Mouse (Mus musculus) bone marrow macrophage, adult 2 months (primary cell): Measurements from ENCODE around the gene Dagla. TPM values are rescaled to one million over a fixed set of nuclear protein-coding genes. Genes with fewer than 3 reads are reported as not detected.
A peak's percentile ranks its signal among the peaks of the same experiment; 100 is the strongest.

Experiments
- H3K27ac ChIP-seq: 2 replicates; pipeline ENCODE4 v1.5.1; 2012; ENCODE audit warnings: low read depth, low read length; ENCODE audit not compliant: insufficient read depth
- H3K4me1 ChIP-seq: 2 replicates; pipeline ENCODE4 v1.6.1; 2012; ENCODE audit warnings: low read length; ENCODE audit not compliant: control insufficient read depth, insufficient read depth
- H3K4me3 ChIP-seq: 2 replicates; pipeline ENCODE4 v1.5.1; 2012; ENCODE audit warnings: mild to moderate bottlenecking, low read length, moderate library complexity; ENCODE audit not compliant: insufficient read depth
- CTCF ChIP-seq: IDR thresholded peaks from 2 replicates; pipeline ENCODE4 v1.5.1; 2012; ENCODE audit warnings: low read depth, mild to moderate bottlenecking, low read length, moderate library complexity
- POLR2A ChIP-seq: IDR thresholded peaks from 2 replicates; pipeline ENCODE4 v1.6.1; 2012; ENCODE audit warnings: mild to moderate bottlenecking, low read depth, low read length, borderline replicate concordance
- polyA plus RNA-seq: library from polyadenylated mRNA; stranded (reverse); fragments of >200 nt; gene quantifications from 2 replicates; pipeline ENCODE4 v1.2.4, GENCODE M21; 2012; ENCODE audit not compliant: missing spikeins, insufficient read depth, insufficient read length

The Dagla gene
- polyA plus RNA-seq, 1 experiment, result 3.2 TPM

DNA sequence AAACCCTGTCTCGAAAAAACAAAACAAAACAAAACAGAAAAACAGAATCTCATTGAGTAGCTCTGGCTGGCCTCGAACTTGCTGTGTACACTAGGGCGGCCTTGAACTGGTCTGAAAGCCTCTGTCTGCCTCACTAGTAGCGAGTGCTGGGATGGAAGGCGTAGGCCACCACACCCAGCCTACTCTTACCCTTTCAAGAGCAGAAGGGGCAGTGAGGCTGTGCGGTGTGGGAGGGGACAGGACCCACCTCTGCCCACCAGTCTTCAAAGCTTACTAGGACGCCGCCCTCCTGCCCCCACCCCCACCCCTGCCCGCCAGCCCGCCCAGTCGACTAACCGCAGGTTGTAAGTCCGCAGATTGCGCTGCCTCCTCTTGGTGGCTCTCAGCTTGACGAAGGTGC, 35.8 kb downstream of the Dagla start:
- no peak overlapping the region for H3K4me3 ChIP-seq
- H3K27ac ChIP-seq, result no peak overlapping the region
- peaks cover 17% of the 10 kb centered on the region for H3K4me1 ChIP-seq
- TF ChIP-seq POLR2A (no peak), CTCF (no peak)

DNA sequence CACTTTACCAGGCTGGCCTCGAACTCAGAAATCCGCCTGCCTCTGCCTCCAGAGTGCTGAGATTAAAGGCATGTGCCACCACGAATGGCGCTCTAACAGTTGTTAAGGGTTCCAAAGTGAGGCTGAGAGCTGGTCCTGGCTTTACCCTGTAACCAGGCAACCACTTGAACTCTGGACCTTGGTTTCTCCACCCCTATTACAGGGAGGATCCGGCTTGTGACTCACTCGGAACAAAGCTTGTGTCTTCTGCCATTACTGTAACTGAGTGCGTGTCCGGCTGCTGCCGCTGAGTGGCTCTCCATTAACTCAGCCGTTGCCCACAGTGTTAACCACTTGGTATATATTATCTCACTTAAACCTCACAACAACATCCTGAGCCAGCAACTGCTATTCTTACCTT, 36.7 kb downstream of the Dagla start:
- peaks cover 9% of the 10 kb centered on the region for H3K4me1 ChIP-seq
- no peak overlapping the region for H3K27ac ChIP-seq
- TF ChIP-seq CTCF (no peak), POLR2A (no peak)
- H3K4me3 ChIP-seq, result no peak overlapping the region

DNA sequence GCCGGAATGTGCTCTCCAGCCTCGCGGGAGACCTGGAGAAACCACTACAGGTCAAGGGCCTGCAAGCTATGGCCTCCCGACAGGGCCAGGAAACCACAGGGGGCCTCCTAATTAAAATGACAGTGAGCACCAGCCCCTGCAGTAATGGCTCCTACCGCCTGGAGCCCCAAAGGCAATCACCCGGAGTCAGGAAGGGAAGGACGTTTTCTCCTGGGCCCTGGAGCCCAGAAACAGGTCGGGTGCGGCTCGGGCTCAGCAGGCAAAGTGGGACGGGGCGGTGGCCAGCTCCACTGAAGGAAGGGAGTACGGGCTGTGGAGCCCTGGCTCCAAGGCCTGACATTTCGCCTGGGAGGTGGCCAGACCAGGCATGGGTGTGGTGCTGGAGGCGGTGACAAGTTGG, 37.6 kb downstream of the Dagla start:
- Histone ChIP-seq H3K4me3 (no peak overlapping the region), H3K4me1 (peaks cover 6% of the 10 kb centered on the region), H3K27ac (no peak overlapping the region)
- TF ChIP-seq CTCF, result no peak
- TF ChIP-seq POLR2A, result no peak

DNA sequence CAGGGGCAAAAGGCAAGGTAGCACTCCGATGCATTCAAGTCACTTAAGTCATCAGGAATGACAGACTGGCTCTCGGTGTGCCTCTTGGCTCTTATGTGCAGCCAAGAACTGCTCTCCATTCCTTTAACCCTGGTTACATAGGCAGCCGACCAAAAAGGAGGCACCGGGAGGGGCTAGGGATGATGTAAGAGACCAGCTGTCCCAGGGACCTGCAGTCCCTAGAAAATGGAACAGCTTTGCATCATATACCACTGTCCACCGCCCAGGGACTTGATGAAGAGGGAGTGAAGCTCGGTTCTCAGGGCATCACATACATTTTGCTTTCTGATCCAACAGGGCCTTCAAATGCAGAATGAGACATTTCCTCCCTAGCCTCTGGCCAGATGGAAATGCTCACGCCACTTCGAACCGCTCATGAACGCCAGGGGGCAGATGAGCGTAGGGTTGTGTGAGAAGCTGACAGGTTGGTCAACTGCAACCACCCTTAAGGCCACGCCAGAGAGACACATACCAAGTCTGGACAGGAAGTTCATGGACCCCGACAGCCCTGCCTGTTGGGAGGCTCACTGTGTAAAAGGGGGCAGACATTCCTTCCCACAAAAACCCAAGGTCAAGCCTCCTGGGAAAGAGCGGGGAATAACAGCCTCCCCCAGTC, 38.4 kb downstream of the Dagla start:
- Histone ChIP-seq H3K4me1 (peaks cover 6% of the 10 kb centered on the region), H3K27ac (no peak overlapping the region), H3K4me3 (no peak overlapping the region)
- TF ChIP-seq CTCF (peak; percentile 64; the same call in 1 of the 2 replicates), POLR2A (no peak)

DNA sequence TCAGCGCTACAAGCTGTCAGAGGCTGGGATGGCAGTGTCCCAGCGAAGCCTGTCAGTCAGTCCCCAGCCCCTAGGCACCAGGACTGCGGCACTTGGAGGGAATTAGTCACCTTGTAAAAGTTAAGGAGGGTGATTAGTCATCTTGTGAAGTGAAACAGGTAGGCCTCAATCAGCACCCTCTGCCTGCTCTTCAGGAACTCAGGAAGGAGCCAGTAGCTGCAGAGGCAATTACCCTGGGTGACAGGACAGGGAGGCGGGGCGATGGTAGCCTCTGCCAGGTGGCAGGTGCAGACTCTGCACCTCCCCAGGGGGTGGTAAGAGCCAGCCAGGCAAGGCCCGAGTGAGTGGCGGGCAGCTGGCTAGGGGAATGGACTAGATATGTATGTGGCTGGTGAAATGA, 43.3 kb downstream of the Dagla start:
- no peak overlapping the region for H3K27ac ChIP-seq
- no peak for TF ChIP-seq CTCF
- no peak for TF ChIP-seq POLR2A
- no peak overlapping the region for H3K4me3 ChIP-seq
- peaks cover 3% of the 10 kb centered on the region; the same call in 1 of the 2 replicates for H3K4me1 ChIP-seq

DNA sequence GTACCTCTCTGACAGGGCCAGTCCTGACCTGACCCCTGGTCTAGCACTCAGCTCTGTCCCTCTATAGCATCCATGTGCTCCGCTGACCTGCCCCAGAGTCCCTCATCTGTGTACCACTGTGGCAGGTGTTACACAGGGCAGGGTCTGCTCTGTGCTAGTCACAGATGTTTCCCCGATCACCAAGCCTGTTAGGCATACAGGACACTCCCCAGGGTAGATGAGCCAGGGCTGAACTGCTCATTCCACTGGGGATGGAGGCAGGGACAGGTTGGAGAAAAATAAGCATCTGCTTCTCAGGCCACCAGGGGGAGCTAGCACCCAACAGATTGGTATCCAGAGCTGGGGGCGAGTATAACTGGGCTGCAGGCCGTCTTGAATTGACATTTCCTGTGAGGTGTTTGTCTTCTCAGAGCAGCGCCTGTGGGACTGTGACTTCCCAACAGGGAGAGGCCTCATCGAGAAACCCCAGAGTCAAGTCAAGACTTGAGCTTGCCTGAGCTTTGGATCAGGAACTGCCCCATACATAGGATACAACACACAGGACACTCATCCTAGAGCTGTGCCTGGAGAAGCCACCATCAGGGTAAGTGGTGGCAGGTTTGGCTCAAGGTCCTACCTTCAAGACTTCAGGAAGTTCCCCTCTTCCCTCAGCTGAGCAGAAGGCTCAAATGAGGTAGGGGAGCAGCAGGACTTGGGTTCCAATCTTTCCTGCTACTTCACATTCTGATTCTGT, 46.2 kb downstream of the Dagla start:
- H3K4me3 ChIP-seq, result no peak overlapping the region
- TF ChIP-seq POLR2A, result no peak
- peak; percentile 87 for TF ChIP-seq CTCF
- no peaks in the 10 kb centered on the region for H3K4me1 ChIP-seq
- no peak overlapping the region for H3K27ac ChIP-seq

DNA sequence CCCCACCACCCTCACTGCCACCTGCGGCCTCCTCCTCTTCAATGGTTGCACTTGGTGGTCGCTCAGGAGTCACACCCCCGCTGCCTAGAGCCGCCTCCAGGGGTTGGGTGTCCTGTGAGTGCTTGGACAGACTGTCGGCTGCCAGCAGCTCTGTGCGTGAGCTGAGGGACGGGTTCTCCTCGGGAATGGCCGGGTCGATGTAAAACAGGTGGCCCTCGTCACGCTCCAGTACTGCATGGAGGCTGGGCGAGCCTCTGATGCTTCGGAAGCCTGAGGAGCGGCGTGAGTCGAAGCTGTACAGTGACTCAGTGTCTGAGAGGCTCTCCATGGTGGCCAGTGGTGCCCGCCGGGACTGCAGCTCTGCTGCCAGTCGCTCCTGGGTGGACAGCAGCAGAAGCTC, 56.5 kb downstream of the Dagla start:
- TF ChIP-seq POLR2A (no peak), CTCF (no peak)
- no peak overlapping the region for H3K27ac ChIP-seq
- H3K4me1 ChIP-seq, result no peaks in the 10 kb centered on the region
- no peak overlapping the region for H3K4me3 ChIP-seq

DNA sequence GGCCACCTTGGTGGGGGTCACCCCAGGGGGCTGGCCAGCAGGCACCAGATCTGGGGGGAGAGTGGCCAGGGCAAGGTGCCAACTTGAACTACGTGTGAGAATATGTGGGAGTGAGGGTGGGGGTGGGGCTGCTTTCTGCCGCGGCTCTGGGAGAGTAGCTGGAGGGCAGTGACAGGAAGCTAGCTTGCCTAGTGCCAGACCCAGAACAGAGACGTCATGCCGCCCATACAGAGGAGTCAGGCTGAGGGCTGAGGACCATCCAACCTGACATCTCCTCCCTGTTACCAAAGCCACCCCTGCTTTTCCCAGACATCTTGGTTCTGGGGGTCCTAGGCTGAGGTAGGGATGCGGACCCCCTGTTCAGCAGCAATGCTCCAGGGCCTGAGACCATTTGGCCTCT, 57.5 kb downstream of the Dagla start:
- Histone ChIP-seq H3K27ac (no peak overlapping the region), H3K4me3 (no peak overlapping the region), H3K4me1 (no peaks in the 10 kb centered on the region)
- TF ChIP-seq CTCF, result no peak
- TF ChIP-seq POLR2A, result no peak

DNA sequence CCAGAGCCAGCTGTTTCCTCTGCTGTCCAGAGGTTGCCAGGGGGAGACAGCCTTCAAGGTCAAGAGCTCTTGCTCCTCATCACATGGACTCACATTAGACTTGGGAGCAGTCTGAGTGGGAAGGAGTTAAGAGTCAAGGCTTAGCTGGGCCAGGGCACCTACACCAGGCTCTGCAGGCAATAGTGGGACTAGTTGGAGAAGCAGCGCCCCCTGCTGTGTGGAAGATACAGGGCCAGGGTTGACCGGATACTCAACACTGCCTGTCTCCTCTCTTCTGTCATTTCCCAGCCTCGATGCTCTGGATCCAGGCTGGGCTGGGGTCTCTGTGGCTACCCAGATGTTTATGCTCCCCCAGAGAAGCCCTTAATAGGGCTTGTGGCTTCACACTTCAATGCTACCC, 60.5 kb downstream of the Dagla start:
- TF ChIP-seq CTCF (peak; percentile 37), POLR2A (no peak)

DNA sequence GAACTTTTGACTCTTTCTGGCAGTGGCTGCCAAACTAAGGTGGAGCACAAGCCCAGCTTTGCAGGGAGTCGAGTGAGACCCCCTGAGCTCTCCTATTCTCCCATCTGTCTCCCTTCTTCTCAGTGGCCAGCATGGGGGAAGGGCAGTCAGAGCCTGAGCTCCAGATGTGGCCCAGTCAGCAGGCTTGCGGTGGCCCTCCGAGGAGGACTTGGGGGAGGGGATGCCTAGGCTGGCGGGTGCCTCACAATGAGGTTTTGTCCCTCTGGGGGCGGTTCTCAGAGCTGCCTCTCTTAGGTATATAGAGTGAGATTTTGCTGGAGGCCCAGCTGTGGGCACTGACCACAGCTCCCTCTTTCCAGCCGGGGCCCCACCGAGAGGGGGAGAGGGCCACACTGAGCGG, 61.8 kb downstream of the Dagla start:
- Histone ChIP-seq H3K27ac (no peak overlapping the region), H3K4me1 (0 out of 2 replicates have a peak, but pooled peaks cover 3% of the 10 kb centered on the region), H3K4me3 (no peak overlapping the region)
- TF ChIP-seq POLR2A, result no peak
- no peak for TF ChIP-seq CTCF

More for the DNA sequence above, 60.5 kb downstream of the Dagla start:
- Histone ChIP-seq H3K4me1 (0 out of 2 replicates have a peak, but pooled peaks cover 3% of the 10 kb centered on the region), H3K27ac (no peak overlapping the region), H3K4me3 (no peak overlapping the region)
